Mouse (Mus musculus): Measurements from ENCODE around the gene Ccl24.
"Not testable (repeated sequence)": the region's sequence is repeated elsewhere in the genome, so short reads cannot be mapped to it uniquely, and the experiment has no call there.

Gene Ccl24

GRCm38 (mm10) chr5:135573006-135573405 is at the start of gene Ccl24:
Gene Ccl24 (minus strand): TSS chr5:135573049.
- DNase-seq (ENCODE audit: low spot score in 2 of 2), result no peak

DNA sequence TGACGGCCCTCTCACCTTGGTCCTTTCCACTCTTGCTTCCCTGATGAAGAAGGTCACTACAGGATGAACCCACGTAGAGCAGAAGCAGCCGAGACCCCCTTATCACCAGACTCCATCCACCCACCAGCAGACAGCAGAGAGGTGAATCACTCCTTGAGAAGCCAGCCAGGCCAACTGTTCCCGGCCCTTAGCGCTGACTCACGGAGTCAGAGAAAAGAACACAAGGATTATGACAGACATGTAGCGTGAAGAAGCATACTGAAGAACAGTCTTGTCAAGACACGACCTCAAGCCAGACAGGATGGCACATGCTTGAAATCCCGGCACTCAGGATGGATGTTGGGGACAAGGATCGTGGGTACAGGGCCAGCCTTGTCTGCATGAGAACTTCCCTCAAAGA is 48.9 kb upstream of the Ccl24 start:
- peak in 1 of 2 experiments; percentile 8 for DNase-seq (ENCODE audit: low spot score in 2 of 2)

GRCm38 (mm10) chr5:135620526-135620925 is 47.7 kb upstream of the Ccl24 start:
- DNase-seq (ENCODE audit: low spot score in 2 of 2), result no peak

- not testable (repeated sequence) for DNase-seq (ENCODE audit: low spot score in 2 of 2)
Measured at GRCm38 (mm10) chr5:135619741-135620140, 46.9 kb upstream of the Ccl24 start.

DNA sequence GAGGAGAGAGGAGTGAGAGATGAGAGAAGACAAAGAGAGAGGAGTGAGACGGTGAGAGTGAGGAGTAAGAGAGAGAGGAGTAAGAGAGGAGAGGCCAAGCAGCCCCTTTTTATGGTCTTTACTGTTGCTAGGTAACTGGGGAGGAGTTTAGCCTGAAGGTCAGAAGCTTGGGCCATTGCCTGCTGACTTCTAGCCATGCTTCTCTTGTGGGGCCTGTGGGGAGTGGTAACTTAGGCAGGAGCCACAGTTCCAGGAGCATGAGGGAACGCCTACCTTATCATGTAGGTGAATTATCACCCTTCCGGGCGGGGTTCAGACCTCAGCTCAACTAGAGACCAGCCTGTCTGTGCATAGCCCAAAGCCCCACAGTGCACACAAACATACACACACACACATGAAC is 36.9 kb upstream of the Ccl24 start:
- DNase-seq (ENCODE audit: low spot score in 2 of 2), result no peak

DNA sequence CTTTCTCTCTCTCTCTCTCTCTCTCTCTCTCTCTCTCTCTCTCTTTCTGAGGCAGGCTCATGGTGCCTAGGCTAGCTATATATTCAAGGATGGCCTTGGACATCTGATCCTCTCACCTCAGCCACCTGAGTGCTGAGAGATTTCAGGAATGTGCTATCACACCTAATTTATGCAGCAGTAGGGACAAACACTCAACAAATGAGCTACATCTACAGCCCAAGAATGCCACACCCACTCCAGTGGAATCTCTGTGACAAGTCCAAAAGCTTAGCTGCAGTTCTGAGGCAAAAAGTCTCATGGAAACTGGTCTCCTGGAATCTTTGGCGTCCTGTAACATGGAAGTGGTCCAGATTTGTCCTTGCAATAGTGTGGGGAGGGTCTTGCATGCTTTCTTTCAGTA is 34.7 kb upstream of the Ccl24 start:
- DNase-seq (ENCODE audit: low spot score in 2 of 2), result no peak

DNA sequence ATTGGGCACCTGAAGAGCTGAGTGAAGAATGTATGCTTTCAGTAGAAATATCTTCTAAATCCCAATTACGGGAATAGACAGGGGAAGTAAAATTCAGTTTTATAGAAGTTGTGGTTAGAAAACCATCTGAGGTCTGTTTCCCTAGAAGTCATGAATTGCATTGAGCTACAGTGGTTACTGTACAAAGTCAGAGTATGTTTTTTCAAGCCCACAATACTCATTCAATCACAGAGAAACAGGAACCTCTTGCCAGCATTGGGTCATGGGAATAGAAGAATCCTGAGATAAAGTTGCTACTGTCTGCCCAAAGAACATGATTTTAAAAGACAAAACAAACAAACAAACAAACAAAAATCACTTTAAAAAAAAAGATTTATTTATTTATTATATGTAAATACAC is 33.9 kb upstream of the Ccl24 start:
- not testable (repeated sequence) for DNase-seq (ENCODE audit: low spot score in 2 of 2)

DNA sequence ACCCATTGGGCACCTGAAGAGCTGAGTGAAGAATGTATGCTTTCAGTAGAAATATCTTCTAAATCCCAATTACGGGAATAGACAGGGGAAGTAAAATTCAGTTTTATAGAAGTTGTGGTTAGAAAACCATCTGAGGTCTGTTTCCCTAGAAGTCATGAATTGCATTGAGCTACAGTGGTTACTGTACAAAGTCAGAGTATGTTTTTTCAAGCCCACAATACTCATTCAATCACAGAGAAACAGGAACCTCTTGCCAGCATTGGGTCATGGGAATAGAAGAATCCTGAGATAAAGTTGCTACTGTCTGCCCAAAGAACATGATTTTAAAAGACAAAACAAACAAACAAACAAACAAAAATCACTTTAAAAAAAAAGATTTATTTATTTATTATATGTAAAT is 31.8 kb upstream of the Ccl24 start:
- not testable (repeated sequence) for DNase-seq (ENCODE audit: low spot score in 2 of 2)

GRCm38 (mm10) chr5:135589996-135590784 is 17.3 kb upstream of the Ccl24 start:
- no peak for DNase-seq (ENCODE audit: low spot score in 2 of 2)

- DNase-seq (ENCODE audit: low spot score in 2 of 2), result no peak
Measured at GRCm38 (mm10) chr5:135587764-135588163, 14.9 kb upstream of the Ccl24 start.

DNA sequence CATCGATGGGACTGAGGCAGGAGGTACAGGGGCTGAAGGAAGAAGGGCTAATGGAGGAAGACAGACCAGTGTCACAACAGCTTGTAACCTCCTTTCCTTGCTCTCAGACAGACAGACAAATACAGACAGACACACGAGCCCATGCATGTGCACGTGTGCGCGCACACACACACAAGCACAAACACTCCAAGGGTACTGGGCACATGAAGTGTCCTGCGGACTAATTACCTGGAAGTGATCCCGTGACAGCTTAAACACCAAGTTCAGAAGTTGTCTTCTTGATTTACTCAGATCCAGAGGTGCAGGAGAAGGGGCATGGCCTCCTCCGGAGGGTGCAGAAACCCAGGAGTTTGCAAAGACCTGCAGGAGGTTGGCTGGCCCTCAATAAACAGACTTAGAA is 12.8 kb upstream of the Ccl24 start:
- no peak for DNase-seq (ENCODE audit: low spot score in 2 of 2)

- no peak for DNase-seq (ENCODE audit: low spot score in 2 of 2)
Measured at GRCm38 (mm10) chr5:135582330-135582729, 9.5 kb upstream of the Ccl24 start.

GRCm38 (mm10) chr5:135579331-135579751 is 6.5 kb upstream of the Ccl24 start:
- DNase-seq (ENCODE audit: low spot score in 2 of 2), result no peak

- DNase-seq (ENCODE audit: low spot score in 2 of 2), result no peak
Measured at GRCm38 (mm10) chr5:135576055-135576454, 3.2 kb upstream of the Ccl24 start.

- no peak for DNase-seq (ENCODE audit: low spot score in 2 of 2)
Measured at GRCm38 (mm10) chr5:135568698-135569097, 4.2 kb downstream of the Ccl24 start.

DNA sequence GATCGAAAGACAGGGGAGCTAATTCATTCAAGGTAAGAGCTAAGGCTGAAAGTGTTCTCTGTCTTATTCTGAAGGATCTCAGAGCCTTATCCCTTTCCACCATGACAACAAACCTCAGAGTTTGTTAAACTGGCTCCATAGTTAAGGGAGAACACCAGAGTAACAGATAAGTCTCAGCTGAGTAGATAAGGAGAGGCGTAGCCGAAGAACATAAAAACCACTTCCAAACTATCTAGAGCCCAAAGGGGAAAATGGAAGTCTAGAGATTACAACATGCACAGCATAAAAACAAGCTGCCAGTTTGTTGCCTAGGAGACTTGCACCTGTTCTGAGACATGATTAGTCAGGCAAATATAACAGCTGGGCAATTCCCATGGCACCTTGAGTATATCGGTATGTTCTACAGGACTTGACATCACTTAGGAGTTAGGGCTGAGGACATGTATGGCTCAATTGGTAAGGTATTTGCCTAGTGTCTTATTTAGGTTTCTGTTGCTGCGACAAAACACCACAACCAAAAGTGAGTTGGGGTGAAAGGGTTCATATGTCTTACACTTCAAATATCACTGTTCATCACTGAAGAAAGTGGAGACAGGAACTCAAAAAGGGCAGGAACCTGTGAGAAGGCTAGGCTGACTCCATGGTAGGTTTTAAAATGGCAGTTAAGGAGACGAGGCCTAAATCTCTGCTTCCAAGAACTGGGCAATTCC is 5.1 kb downstream of the Ccl24 start:
- no peak for DNase-seq (ENCODE audit: low spot score in 2 of 2)

GRCm38 (mm10) chr5:135563469-135563868 is 9.4 kb downstream of the Ccl24 start, which contains the start of gene Ccl26:
Gene Ccl26 (minus strand): TSS chr5:135563569.
- no peak for DNase-seq (ENCODE audit: low spot score in 2 of 2)

- DNase-seq (ENCODE audit: low spot score in 2 of 2), result no peak
Measured at GRCm38 (mm10) chr5:135557671-135558070, 15.2 kb downstream of the Ccl24 start.

DNA sequence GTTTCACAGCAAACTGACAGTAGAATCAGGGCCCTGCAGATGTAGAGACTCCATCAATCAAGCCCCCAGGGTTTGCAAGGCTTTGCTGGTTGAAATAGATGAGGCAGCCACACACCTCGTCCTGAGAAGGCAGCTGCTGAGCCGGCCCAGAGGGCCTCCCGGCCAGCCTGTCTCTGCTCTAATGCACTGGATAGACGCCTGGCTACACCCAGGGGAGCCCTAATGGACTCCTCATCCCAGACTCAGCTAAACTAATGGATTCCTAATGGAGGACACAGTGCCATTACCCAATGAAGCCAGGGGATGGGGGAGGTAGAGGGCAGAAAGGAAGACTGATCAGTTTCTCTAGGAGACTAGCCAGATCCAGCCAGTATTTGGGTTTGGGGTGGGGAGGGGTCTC is 15.8 kb downstream of the Ccl24 start:
- DNase-seq (ENCODE audit: low spot score in 2 of 2), result no peak

- DNase-seq (ENCODE audit: low spot score in 2 of 2), result no peak
Measured at GRCm38 (mm10) chr5:135556259-135556658, 16.6 kb downstream of the Ccl24 start.

DNA sequence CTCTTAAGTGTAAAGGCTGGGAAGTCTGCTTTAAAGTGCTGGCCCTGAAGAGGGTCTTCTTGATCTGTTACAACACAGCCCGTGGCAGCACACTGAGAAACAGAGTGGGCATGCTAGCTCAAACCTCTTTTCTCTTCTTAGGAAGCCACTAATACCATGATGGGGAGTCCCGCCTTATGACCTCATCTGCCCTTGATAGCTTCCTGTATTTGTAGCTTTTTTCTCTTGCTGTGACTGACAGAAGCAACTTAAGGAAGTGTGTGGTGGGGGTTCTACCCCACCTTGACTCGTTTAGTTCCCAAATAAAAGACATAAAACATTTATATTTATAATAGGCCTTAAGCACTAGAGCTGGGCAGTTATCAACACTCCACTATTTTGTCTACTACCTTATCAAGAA is 21.3 kb downstream of the Ccl24 start:
- no peak for DNase-seq (ENCODE audit: low spot score in 2 of 2)

GRCm38 (mm10) chr5:135550910-135551309 is 21.9 kb downstream of the Ccl24 start:
- peak in 1 of 2 experiments; percentile 29 for DNase-seq (ENCODE audit: low spot score in 2 of 2)

GRCm38 (mm10) chr5:135547990-135548389 is 24.9 kb downstream of the Ccl24 start:
- no peak for DNase-seq (ENCODE audit: low spot score in 2 of 2)
